Mouse (Mus musculus): ENCODE measurements around the gene Ap3m1.

Ap3m1 gene

GRCm38 (mm10) chr14:21073981-21074380 is 21.7 kb upstream of the Ap3m1 start:
- DNase-seq (ENCODE audit: low read depth, low spot score) = no peak

DNA sequence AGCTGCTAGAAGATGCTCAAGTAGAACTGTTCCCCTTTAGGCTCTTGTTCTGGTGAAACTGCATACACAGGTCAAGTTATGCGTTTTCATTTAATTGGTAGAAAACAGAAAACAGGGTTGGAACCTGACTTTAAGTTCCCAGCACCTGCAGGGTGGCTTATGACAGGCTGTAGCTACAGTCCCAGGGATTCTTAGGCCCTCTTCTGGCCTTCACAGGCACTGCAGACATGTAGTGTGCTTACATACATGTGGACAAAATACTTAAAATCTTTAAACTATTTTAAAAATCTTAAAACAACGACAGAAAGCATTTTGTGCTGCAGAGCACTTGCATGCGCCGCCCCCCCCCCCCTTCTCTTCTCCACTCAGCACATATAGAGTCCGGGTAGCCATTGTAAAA is 17.3 kb upstream of the Ap3m1 start:
- DNase-seq (ENCODE audit: low read depth, low spot score) = peak; percentile 63

DNA sequence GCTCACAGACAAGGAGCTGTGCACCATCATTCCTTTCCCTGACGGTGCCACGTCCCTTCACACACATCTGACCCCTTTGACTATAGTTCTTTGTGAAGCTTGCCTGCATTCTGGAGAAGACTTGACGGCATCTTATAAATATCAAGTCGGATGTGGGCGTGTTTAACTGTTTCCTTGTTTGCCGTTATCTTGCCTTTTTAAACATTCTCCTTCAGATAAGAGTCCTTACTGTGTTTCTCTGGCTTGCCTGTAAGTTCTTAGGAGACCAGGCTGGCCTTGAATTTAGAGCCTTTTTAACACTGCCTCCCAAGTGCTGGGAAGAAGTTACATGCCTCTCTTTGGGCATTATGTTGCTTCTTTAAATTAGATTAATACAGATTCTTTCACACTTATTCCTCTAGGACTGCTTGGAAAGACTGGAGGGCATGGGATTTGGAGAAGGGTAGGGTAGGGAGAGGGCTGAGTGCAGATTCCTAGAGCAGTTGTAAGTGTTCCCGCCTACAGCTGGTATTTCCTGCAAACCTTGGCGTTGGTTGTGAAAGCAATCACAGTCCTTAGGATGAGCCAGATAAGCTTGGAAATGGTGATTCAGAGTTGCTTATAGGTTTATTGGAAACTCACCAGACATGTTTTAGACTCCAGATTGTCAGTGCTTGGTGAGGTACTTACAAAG is 13.3 kb upstream of the Ap3m1 start:
- no peak for DNase-seq (ENCODE audit: low read depth, low spot score)

DNA sequence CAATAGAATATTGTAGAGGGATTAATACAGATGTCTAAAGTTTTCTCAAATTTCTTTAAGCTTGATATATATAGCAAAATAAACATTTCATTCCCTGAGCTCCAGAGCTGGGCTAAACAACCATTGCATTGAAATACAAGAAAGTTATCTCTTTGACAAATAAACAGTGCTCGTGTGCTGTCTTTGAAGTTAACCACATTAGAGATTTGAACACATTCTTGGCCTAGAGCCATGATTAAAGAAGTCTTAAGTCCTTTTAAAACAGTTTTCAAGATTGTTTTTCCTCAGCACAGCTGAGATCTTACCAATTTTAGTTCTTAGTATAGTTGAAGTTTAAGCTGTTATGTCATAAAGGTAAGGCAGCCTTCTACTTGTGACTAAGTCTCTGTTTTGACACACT is 12.0 kb upstream of the Ap3m1 start:
- no peak for DNase-seq (ENCODE audit: low read depth, low spot score)

GRCm38 (mm10) chr14:21062766-21063513 is 10.6 kb upstream of the Ap3m1 start:
- DNase-seq (ENCODE audit: low read depth, low spot score) = no peak

GRCm38 (mm10) chr14:21058972-21059371 is 6.7 kb upstream of the Ap3m1 start:
- no peak for DNase-seq (ENCODE audit: low read depth, low spot score)

DNA sequence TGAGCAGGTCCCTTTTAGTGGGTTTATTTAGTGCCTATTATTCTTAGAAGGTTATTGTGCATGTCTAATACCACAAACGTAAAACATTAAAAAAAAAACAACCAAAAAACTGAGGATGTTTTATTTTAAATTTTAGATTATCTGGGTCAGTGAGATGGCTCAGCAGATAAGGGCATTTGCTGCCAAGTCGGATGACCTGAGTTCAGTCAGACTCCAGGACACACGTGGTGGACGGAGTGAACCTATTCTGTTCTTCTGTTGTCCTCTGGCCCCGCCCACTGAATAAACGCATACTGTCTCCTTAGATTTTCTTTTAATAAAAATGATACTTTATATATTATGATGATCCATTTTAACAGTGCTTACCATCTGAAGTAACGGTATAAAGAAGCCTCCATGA is 1.3 kb upstream of the Ap3m1 start:
- DNase-seq (ENCODE audit: low read depth, low spot score) = no peak

DNA sequence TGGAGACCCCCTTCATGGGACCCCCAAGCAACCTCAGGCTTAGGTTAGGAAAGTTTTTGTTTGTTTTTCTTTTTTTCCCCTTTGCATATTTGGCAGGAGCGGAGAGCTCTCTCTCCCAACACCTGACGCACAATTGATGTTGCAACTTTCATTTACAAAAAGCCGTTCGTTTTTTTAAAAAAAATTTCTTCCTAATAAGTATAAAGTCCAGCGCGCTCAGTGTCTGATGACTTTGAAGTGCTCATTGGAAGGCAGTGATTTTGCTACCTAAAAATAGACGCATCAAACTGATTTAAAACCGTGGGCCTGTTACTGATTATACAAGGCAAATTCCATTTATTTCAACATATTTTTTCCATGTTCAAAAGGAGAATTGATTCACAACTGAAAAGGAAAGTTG is 843 bp upstream of the Ap3m1 start:
- no peak for DNase-seq (ENCODE audit: low read depth, low spot score)

- DNase-seq (ENCODE audit: low read depth, low spot score) = peak; percentile 92
Observed at GRCm38 (mm10) chr14:21052781-21053130, 448 bp upstream of the Ap3m1 start.

- no peak for DNase-seq (ENCODE audit: low read depth, low spot score)
Observed at GRCm38 (mm10) chr14:21051380-21052111, 762 bp downstream of the Ap3m1 start.

DNA sequence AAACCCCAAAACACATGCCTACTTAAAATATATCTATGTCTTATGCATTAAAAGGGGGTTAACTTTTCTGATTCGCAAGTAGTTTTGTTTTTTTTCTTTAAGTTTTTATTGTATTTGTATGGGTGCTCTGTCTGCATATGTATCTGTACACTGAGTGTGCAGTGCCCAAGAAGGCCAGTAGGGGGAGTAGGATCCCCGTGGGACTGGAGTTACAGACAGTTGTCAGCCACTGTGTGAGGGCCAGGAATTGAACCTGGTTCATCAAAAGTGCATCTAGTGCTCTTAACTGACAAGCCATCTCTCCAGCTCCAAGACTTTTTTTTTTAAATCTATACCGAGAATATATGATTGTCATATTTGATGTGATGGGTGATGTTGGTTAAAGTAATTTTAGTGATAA is 1.6 kb downstream of the Ap3m1 start:
- peak; percentile 90 for DNase-seq (ENCODE audit: low read depth, low spot score)

GRCm38 (mm10) chr14:21048879-21049278 is 3.4 kb downstream of the Ap3m1 start:
- DNase-seq (ENCODE audit: low read depth, low spot score) = peak; percentile 76

- DNase-seq (ENCODE audit: low read depth, low spot score) = peak; percentile 51
Observed at GRCm38 (mm10) chr14:21047840-21048239, 4.5 kb downstream of the Ap3m1 start.

DNA sequence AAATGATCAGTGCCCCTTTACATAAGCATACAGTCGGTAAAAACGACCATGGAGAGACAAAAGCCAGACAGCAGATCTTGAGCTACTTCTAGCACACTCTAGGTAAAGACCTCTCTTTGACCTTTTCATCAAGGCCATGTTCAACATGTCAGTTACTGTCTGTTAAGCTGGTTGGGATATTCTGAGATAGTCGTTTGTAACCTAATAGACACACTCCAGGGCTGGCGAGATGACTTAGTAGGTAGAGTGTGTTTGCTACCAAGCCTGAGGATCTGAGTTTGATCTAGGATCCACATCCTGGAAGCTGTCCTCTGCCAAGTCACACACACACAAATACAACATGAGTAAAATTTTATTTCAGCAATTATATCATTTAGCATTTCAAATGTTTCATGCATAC is 12.7 kb downstream of the Ap3m1 start:
- no peak for DNase-seq (ENCODE audit: low read depth, low spot score)

DNA sequence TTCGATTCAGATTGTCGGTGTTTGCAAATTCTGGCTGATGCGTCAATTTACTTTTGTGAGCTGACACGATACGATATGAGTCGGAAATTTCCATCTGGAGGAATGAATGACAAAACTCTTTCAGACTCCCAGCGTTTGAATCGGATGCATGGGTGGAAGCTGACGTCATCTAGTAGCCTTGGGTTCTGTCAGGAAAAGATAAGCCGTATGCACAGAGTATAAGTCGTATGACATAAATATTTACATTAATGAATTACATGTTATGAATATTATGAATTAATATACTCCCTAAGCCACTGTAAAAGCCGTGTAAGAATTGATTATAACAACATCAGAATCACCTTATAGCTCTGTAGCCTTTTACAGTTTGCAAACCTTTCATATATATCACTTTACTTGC is 13.2 kb downstream of the Ap3m1 start:
- DNase-seq (ENCODE audit: low read depth, low spot score) = no peak

- no peak for DNase-seq (ENCODE audit: low read depth, low spot score)
Observed at GRCm38 (mm10) chr14:21034791-21035190, 17.5 kb downstream of the Ap3m1 start.

GRCm38 (mm10) chr14:21034271-21034670 is 18.0 kb downstream of the Ap3m1 start:
- no peak for DNase-seq (ENCODE audit: low read depth, low spot score)

- DNase-seq (ENCODE audit: low read depth, low spot score) = no peak
Observed at GRCm38 (mm10) chr14:21031783-21032511, 20.4 kb downstream of the Ap3m1 start.

GRCm38 (mm10) chr14:21029025-21029659 is 23.2 kb downstream of the Ap3m1 start:
- DNase-seq (ENCODE audit: low read depth, low spot score) = no peak

DNA sequence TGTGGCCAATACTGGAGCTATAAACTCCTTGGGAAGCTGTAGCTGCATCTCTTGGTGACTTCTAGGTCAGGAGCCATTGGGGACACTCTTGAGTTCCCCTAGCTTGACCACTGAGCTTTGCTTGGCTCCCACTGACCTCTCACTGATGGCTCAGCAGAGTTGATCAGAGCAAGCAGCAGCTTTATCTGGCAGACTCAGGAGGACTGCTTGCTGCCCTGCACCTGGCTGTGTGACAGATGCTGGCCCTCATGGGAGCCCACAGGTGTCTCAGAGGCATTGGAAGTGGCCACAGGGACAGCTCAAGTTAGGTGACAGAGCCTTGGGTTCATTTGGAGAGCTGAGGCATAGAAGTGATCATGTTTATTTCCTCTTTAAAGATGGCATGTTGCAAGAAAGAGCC is 24.8 kb downstream of the Ap3m1 start:
- no peak for DNase-seq (ENCODE audit: low read depth, low spot score)

DNA sequence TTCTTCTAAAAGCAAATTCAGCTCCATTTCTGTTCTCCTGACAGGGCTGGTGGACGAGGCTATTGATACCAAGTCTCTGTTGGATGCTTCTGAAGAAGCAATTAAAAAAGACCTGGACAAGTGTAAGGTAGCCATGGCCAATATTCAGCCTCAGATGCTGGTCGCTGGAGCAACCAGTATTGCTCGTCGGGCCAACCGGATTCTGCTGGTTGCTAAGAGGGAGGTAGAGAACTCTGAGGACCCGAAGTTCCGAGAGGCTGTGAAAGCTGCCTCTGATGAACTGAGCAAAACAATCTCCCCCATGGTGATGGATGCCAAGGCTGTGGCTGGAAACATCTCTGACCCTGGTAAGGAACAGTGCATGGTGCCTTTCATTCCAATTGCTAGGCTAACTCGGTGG is 31.9 kb downstream of the Ap3m1 start:
- DNase-seq (ENCODE audit: low read depth, low spot score) = no peak

GRCm38 (mm10) chr14:21018977-21019376 is 33.3 kb downstream of the Ap3m1 start:
- peak; percentile 46 for DNase-seq (ENCODE audit: low read depth, low spot score)

All from ZHBTc4 (cell line).